Mouse (Mus musculus) erythroid progenitor cell, adult 5-6 weeks (primary cell): ENCODE measurements around the gene Peak1. TPM values are rescaled to one million over a fixed set of nuclear protein-coding genes. Genes with fewer than 3 reads are reported as not detected.

Source experiments
- ATAC-seq: replicated peaks from 2 replicates; pipeline ENCODE4 v1.8.0; 2016; ENCODE audit warnings: moderate number of reproducible peaks, mild to moderate bottlenecking, moderate TSS enrichment, inconsistent platforms; ENCODE audit not compliant: poor library complexity, low FRiP score, severe bottlenecking
- total RNA-seq, 2 experiments: library from RNA; stranded (forward) in 1 of 2; stranded (reverse) in 1 of 2; fragments of 150-400 nt in 1 of 2; fragments of 186-747, 209-891 nt in 1 of 2; gene quantifications; 2 replicates each; pipeline versions ENCODE4 v1.2.3 to v1.2.4; 2015 to 2017; ENCODE audit warnings: low replicate concordance in 2 of 2

Peak1 gene
- total RNA-seq, 2 experiments from 2014 or later = 3.2 to 6.3 TPM

- ATAC-seq = no peak
Observed at GRCm38 (mm10) chr9:56260495-56261136, 157.3 kb downstream of the Peak1 start.

GRCm38 (mm10) chr9:56259790-56260494 is 157.9 kb downstream of the Peak1 start:
- peak; percentile 70 for ATAC-seq

- ATAC-seq = no peak
Observed at GRCm38 (mm10) chr9:56258261-56258790, 159.5 kb downstream of the Peak1 start.

- no peak for ATAC-seq
Observed at GRCm38 (mm10) chr9:56257227-56258000, 160.5 kb downstream of the Peak1 start.

GRCm38 (mm10) chr9:56255676-56256432 is 162.0 kb downstream of the Peak1 start:
- ATAC-seq = no peak

- ATAC-seq = no peak
Observed at GRCm38 (mm10) chr9:56244336-56244735, 173.5 kb downstream of the Peak1 start.

- ATAC-seq = no peak
Observed at GRCm38 (mm10) chr9:56243885-56244284, 174.0 kb downstream of the Peak1 start.

GRCm38 (mm10) chr9:56242686-56243085 is 175.2 kb downstream of the Peak1 start:
- no peak for ATAC-seq

- ATAC-seq = no peak
Observed at GRCm38 (mm10) chr9:56241076-56241475, 176.8 kb downstream of the Peak1 start.

- no peak for ATAC-seq
Observed at GRCm38 (mm10) chr9:56235871-56236298, 182.0 kb downstream of the Peak1 start.

- ATAC-seq = no peak
Observed at GRCm38 (mm10) chr9:56235281-56235680, 182.6 kb downstream of the Peak1 start.

- ATAC-seq = no peak
Observed at GRCm38 (mm10) chr9:56234561-56234960, 183.3 kb downstream of the Peak1 start.

- no peak for ATAC-seq
Observed at GRCm38 (mm10) chr9:56233316-56233715, 184.6 kb downstream of the Peak1 start.

GRCm38 (mm10) chr9:56230906-56231305 is 187.0 kb downstream of the Peak1 start:
- no peak for ATAC-seq

- ATAC-seq = no peak
Observed at GRCm38 (mm10) chr9:56227626-56228025, 190.2 kb downstream of the Peak1 start.

GRCm38 (mm10) chr9:56223429-56224051 is 194.3 kb downstream of the Peak1 start:
- peak; percentile 100 for ATAC-seq

GRCm38 (mm10) chr9:56218860-56219259 is 199.0 kb downstream of the Peak1 start:
- no peak for ATAC-seq

GRCm38 (mm10) chr9:56218043-56218442 is 199.8 kb downstream of the Peak1 start:
- ATAC-seq = no peak

- no peak for ATAC-seq
Observed at GRCm38 (mm10) chr9:56217386-56217785, 200.5 kb downstream of the Peak1 start.
